Mouse (Mus musculus) liver, embryonic 11.5 days (tissue): ENCODE results near the gene Dnah14. TPM values are rescaled to one million over a fixed set of nuclear protein-coding genes. Genes with fewer than 3 reads are reported as not detected.

Experiments used
- ATAC-seq: fragments of 200-750 bp; cut with Nextera tagmentation; replicated peaks from 2 replicates; pipeline ENCODE4 v1.8.0; 2017; ENCODE audit warnings: moderate number of reproducible peaks, mild to moderate bottlenecking, moderate TSS enrichment, moderate library complexity; ENCODE audit not compliant: low FRiP score
- DNase-seq: peaks from one replicate; pipeline ENCODE4 v3.0.0-alpha.2; 2017; ENCODE audit warnings: low spot score
- H3K27ac ChIP-seq: fragments of 300-500 bp; sonication (generic); 2 replicates; pipeline ENCODE4 v1.5.1; 2014; ENCODE audit warnings: mild to moderate bottlenecking, low read depth, low read length, control low read depth
- H3K27me3 ChIP-seq: fragments of 300-500 bp; sonication (generic); replicated peaks from 2 replicates; pipeline ENCODE4 v1.6.1; 2014; ENCODE audit warnings: low read length, mixed read lengths; ENCODE audit not compliant: control insufficient read depth, insufficient read depth
- H3K36me3 ChIP-seq: fragments of 300-500 bp; sonication (generic); 2 replicates; pipeline ENCODE4 v1.6.1; 2014; ENCODE audit warnings: mild to moderate bottlenecking, low read length, moderate library complexity, mixed read lengths; ENCODE audit not compliant: control insufficient read depth, insufficient read depth
- H3K4me1 ChIP-seq: fragments of 300-500 bp; sonication (generic); replicated peaks from 2 replicates; pipeline ENCODE4 v1.6.1; 2014; ENCODE audit warnings: low read length, mixed read lengths; ENCODE audit not compliant: control insufficient read depth, insufficient read depth
- H3K4me2 ChIP-seq: fragments of 300-500 bp; sonication (generic); 2 replicates; pipeline ENCODE4 v1.6.1; 2014; ENCODE audit warnings: mild to moderate bottlenecking, control low read depth, moderate library complexity
- H3K4me3 ChIP-seq: fragments of 300-500 bp; sonication (generic); 2 replicates; pipeline ENCODE4 v1.5.1; 2014; ENCODE audit warnings: low read depth, low read length, control low read depth
- H3K9ac ChIP-seq: fragments of 300-500 bp; sonication (generic); 2 replicates; pipeline ENCODE4 v1.6.1; 2014; ENCODE audit warnings: low read depth, low read length, control low read depth
- H3K9me3 ChIP-seq: fragments of 300-500 bp; sonication (generic); 2 replicates; pipeline ENCODE4 v1.6.1; 2016; ENCODE audit warnings: low read length, inconsistent platforms, mixed read lengths; ENCODE audit not compliant: control insufficient read depth
- WGBS: fragments of 180-500 bp; shearing (Covaris S2); extraction: QIAGEN DNeasy Blood & Tissue Kit; methylation state at CpG from one replicate; pipeline ENCODE4 v1.1.7; 2014; 5-methylcytosine and 5-hydroxymethylcytosine counted together
- polyA plus RNA-seq: library from polyadenylated mRNA; unstranded; fragments of >200 nt; fragmentation: Nextera tagmentation; extraction: Ambion mirVana; gene quantifications from 2 replicates; pipeline ENCODE4 v1.2.1, GENCODE M21; 2014

Dnah14 gene
- polyA plus RNA-seq, 1 experiment from 2014 or later: 2.9 TPM

GRCm38 (mm10) chr1:181839746-181840366, 263.5 kb downstream of the Dnah14 start:
- 7% methylated on average over 6 of the region's 6 CpGs for WGBS
- H3K9ac ChIP-seq: peak overlapping the region; percentile 46
- DNase-seq: no peak

GRCm38 (mm10) chr1:181841396-181841795, 265.0 kb downstream of the Dnah14 start:
- Histone ChIP-seq H3K4me1 (peaks cover 27% of the 10 kb centered on the region), H3K4me3 (peak overlapping the region; percentile 96), H3K9ac (peak overlapping the region; percentile 96), H3K27me3 (no peaks in the 10 kb centered on the region), H3K36me3 (peaks cover 8% of the 10 kb centered on the region), H3K9me3 (no peaks in the 10 kb centered on the region), H3K27ac (peak overlapping the region; percentile 97), H3K4me2 (peak overlapping the region; percentile 88)
- DNase-seq (no peak), ATAC-seq (peak; percentile 1)
- WGBS: 1% methylated on average over 16 of the region's 16 CpGs

More at GRCm38 (mm10) chr1:181839746-181840366, 263.5 kb downstream of the Dnah14 start:
- Histone ChIP-seq H3K4me3 (peak overlapping the region; percentile 96), H3K9me3 (no peaks in the 10 kb centered on the region), H3K27me3 (no peaks in the 10 kb centered on the region), H3K27ac (no peak overlapping the region; the same call in 1 of the 2 replicates), H3K4me2 (peak overlapping the region; percentile 88), H3K4me1 (peaks cover 27% of the 10 kb centered on the region), H3K36me3 (peaks cover 22% of the 10 kb centered on the region)
- ATAC-seq: no peak

- H3K27ac ChIP-seq: peak overlapping the region; percentile 97
- peak overlapping the region; percentile 88 for H3K4me2 ChIP-seq
- DNase-seq: peak; percentile 94
- no peaks in the 10 kb centered on the region for H3K9me3 ChIP-seq
- peak overlapping the region; percentile 96 for H3K4me3 ChIP-seq
- H3K4me1 ChIP-seq: peaks cover 27% of the 10 kb centered on the region
- H3K36me3 ChIP-seq: peaks cover 4% of the 10 kb centered on the region; the same call in 1 of the 2 replicates
- WGBS: under 1% methylated on average over 112 of the region's 113 CpGs
- ATAC-seq: peak; percentile 98
- no peaks in the 10 kb centered on the region for H3K27me3 ChIP-seq
- H3K9ac ChIP-seq: peak overlapping the region; percentile 96
These were observed 265.7 kb downstream of the Dnah14 start for GRCm38 (mm10) chr1:181841864-181842672.

GRCm38 (mm10) chr1:181842781-181843180, 266.4 kb downstream of the Dnah14 start, which contains the start of gene Lbr:
TSS of gene Lbr (minus strand) at chr1:181843046.
- no peaks in the 10 kb centered on the region for H3K9me3 ChIP-seq
- H3K9ac ChIP-seq: peak within 1 kb of the TSS; percentile 96
- H3K27me3 ChIP-seq: no peaks in the 10 kb centered on the region
- WGBS: under 1% methylated on average over 14 of the region's 14 CpGs
- no peak for ATAC-seq
- H3K27ac ChIP-seq: peak within 1 kb of the TSS; percentile 97
- DNase-seq: no peak
- H3K4me3 ChIP-seq: peak within 1 kb of the TSS; percentile 96
- peak within 1 kb of the TSS; percentile 88 for H3K4me2 ChIP-seq
- H3K36me3 ChIP-seq: peaks cover 4% of the 10 kb centered on the region; the same call in 1 of the 2 replicates
- peaks cover 27% of the 10 kb centered on the region for H3K4me1 ChIP-seq

GRCm38 (mm10) chr1:181844874-181845547, 268.7 kb downstream of the Dnah14 start:
- H3K27ac ChIP-seq: no peak overlapping the region
- DNase-seq (no peak), ATAC-seq (no peak)
- no peak overlapping the region for H3K9ac ChIP-seq
- H3K36me3 ChIP-seq: no peaks in the 10 kb centered on the region
- H3K9me3 ChIP-seq: no peaks in the 10 kb centered on the region
- WGBS: 77% methylated on average over 15 of the region's 15 CpGs
- H3K4me3 ChIP-seq: no peak overlapping the region
- H3K27me3 ChIP-seq: no peaks in the 10 kb centered on the region
- peaks cover 15% of the 10 kb centered on the region for H3K4me1 ChIP-seq
- H3K4me2 ChIP-seq: no peak overlapping the region

- Histone ChIP-seq H3K4me2 (no peak overlapping the region), H3K4me3 (no peak overlapping the region), H3K4me1 (peaks cover 8% of the 10 kb centered on the region; the same call in 1 of the 2 replicates), H3K36me3 (no peaks in the 10 kb centered on the region), H3K27ac (no peak overlapping the region), H3K27me3 (no peaks in the 10 kb centered on the region), H3K9ac (no peak overlapping the region), H3K9me3 (no peaks in the 10 kb centered on the region)
- DNase-seq (no peak), ATAC-seq (no peak)
- whole genome bisulfite sequencing: 53% methylated on average over 3 of the region's 3 CpGs
These were observed 269.4 kb downstream of the Dnah14 start for GRCm38 (mm10) chr1:181845767-181846166.

GRCm38 (mm10) chr1:181847396-181847795, 271.0 kb downstream of the Dnah14 start:
- Histone ChIP-seq H3K36me3 (no peaks in the 10 kb centered on the region), H3K4me1 (peaks cover 7% of the 10 kb centered on the region; the same call in 1 of the 2 replicates), H3K9me3 (no peaks in the 10 kb centered on the region), H3K9ac (no peak overlapping the region), H3K4me2 (no peak overlapping the region), H3K27me3 (peaks cover 2% of the 10 kb centered on the region; the same call in 1 of the 2 replicates), H3K4me3 (no peak overlapping the region), H3K27ac (no peak overlapping the region)
- DNase-seq: no peak
- ATAC-seq: no peak
- WGBS: 88% methylated on average over 3 of the region's 3 CpGs

- H3K9ac ChIP-seq: no peak overlapping the region
- H3K9me3 ChIP-seq: no peaks in the 10 kb centered on the region
- no peak overlapping the region for H3K27ac ChIP-seq
- H3K36me3 ChIP-seq: no peaks in the 10 kb centered on the region
- DNase-seq (no peak), ATAC-seq (no peak)
- no peak overlapping the region for H3K4me3 ChIP-seq
- 82% methylated on average over 1 of the region's 1 CpGs for WGBS
- H3K4me1 ChIP-seq: peaks cover 8% of the 10 kb centered on the region; the same call in 1 of the 2 replicates
- H3K4me2 ChIP-seq: no peak overlapping the region
- peaks cover 6% of the 10 kb centered on the region; the same call in 1 of the 2 replicates for H3K27me3 ChIP-seq
These were observed 271.9 kb downstream of the Dnah14 start for GRCm38 (mm10) chr1:181848210-181848609.
